Mouse (Mus musculus) hindbrain, embryonic 16.5 days (tissue): Measurements from ENCODE around the gene Pgghg. TPM values are rescaled to one million over a fixed set of nuclear protein-coding genes. Genes with fewer than 3 reads are reported as not detected.
A peak's percentile ranks its signal among the peaks of the same experiment; 100 is the strongest.

Experiments used
- ATAC-seq: fragments of 200-750 bp; cut with Nextera tagmentation; 2 replicates; pipeline ENCODE4 v1.8.0; 2017; ENCODE audit warnings: moderate TSS enrichment, moderate library complexity
- H3K27ac ChIP-seq: fragments of 300-500 bp; sonication (generic); 2 replicates; pipeline ENCODE4 v1.5.1; 2014; ENCODE audit warnings: low read depth, mild to moderate bottlenecking, control low read depth, low read length, moderate library complexity
- H3K27me3 ChIP-seq: fragments of 300-500 bp; sonication (generic); replicated peaks from 2 replicates; pipeline ENCODE4 v1.6.1; 2014; ENCODE audit warnings: low read length; ENCODE audit not compliant: control insufficient read depth, insufficient read depth
- H3K36me3 ChIP-seq: fragments of 300-500 bp; sonication (generic); 2 replicates; pipeline ENCODE4 v1.6.1; 2014; ENCODE audit warnings: mild to moderate bottlenecking, low read length, moderate library complexity, mixed read lengths; ENCODE audit not compliant: control insufficient read depth, insufficient read depth
- H3K4me1 ChIP-seq: fragments of 300-500 bp; sonication (generic); 2 replicates; pipeline ENCODE4 v1.6.1; 2014; ENCODE audit warnings: low read depth, low read length; ENCODE audit not compliant: control insufficient read depth, insufficient read depth
- H3K4me2 ChIP-seq: fragments of 300-500 bp; sonication (generic); 2 replicates; pipeline ENCODE4 v1.6.1; 2014; ENCODE audit warnings: mild to moderate bottlenecking, low read length, control low read depth, moderate library complexity
- H3K4me3 ChIP-seq: fragments of 300-500 bp; sonication (generic); 2 replicates; pipeline ENCODE4 v1.5.1; 2014; ENCODE audit warnings: mild to moderate bottlenecking, low read length, control low read depth, moderate library complexity
- H3K9ac ChIP-seq: fragments of 300-500 bp; sonication (generic); 2 replicates; pipeline ENCODE4 v1.6.1; 2014; ENCODE audit warnings: low read depth, mild to moderate bottlenecking, control low read depth, low read length, moderate library complexity
- H3K9me3 ChIP-seq: fragments of 300-500 bp; sonication (generic); 2 replicates; pipeline ENCODE4 v1.6.1; 2014; ENCODE audit warnings: mild to moderate bottlenecking, low read length, moderate library complexity; ENCODE audit not compliant: control insufficient read depth
- WGBS: fragments of 180-500 bp; shearing (Covaris S2); extraction: QIAGEN DNeasy Blood & Tissue Kit; methylation state at CpG from one replicate; pipeline ENCODE4 v1.1.7; 2014; 5-methylcytosine and 5-hydroxymethylcytosine counted together
- polyA plus RNA-seq: library from polyadenylated mRNA; unstranded; fragments of >200 nt; fragmentation: Nextera tagmentation; extraction: Ambion mirVana; gene quantifications from 2 replicates; pipeline ENCODE4 v1.2.1, GENCODE M21; 2015

The Pgghg gene
- polyA plus RNA-seq, result 8.3 and 10.4 TPM in 2 replicates

DNA sequence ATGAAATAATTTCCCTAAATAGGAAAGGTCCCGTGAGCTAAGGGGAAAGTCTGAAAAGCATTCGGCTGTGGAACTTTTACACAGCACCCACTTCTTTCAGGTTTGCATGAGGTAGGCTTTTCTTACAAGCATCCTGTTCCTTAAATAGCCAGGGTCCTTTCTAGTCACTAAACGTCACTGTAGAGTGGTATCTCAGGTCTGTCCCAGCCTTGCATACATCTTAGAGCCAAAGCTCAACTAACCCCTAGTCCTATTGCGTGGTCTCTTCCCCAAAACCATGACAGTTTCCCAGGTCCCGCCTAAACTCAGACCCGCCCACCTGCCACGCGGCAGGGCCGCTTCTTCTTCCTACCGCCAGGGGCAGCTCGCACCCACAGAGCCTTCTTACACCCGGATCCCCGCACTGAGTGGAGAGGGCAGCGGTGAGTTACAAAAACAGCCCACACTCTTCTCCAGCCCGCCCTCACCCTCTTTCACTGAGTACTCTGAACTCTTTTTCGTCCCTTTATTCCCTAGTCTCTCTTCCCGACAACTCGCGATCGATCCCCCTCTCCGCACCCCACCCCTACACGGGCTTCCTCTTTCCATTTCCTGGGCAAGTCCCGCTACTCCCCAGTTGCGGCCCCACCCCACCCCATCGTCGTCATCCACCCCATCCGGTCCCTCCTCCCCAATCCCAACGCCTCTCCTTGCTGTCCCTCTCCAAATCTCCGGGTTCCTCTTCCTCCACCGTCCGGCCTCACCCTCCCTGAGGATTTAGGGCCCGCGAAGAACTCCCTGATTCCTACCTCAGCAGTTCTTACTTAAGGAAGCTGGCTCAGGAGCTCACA lies at the start of gene Pgghg:
Gene Pgghg, plus strand, starts transcription at position 170 of the 830 bp plus-strand sequence.
- Histone ChIP-seq H3K4me2 (peak within 1 kb of the TSS; percentile 61), H3K4me1 (no peaks in the 10 kb centered on the region; the same call in 1 of the 2 replicates), H3K27me3 (no peaks in the 10 kb centered on the region), H3K27ac (peak within 1 kb of the TSS; percentile 69), H3K4me3 (peak within 1 kb of the TSS; percentile 45), H3K9ac (peak within 1 kb of the TSS; percentile 51), H3K36me3 (no peaks in the 10 kb centered on the region), H3K9me3 (no peaks in the 10 kb centered on the region)
- ATAC-seq, result peak; percentile 91
- WGBS, result 3% methylated on average over 33 of the region's 33 CpGs

- 87% methylated on average over 7 of the region's 7 CpGs for WGBS
- no peak for ATAC-seq
- peaks cover 53% of the 10 kb centered on the region for H3K36me3 ChIP-seq
Observed at GRCm38 (mm10) chr7:140894031-140894430, 47.2 kb upstream of the Pgghg start.

GRCm38 (mm10) chr7:140894611-140895010 lies 46.6 kb upstream of the Pgghg start:
- H3K27ac ChIP-seq, result no peak overlapping the region
- peaks cover 51% of the 10 kb centered on the region for H3K36me3 ChIP-seq
- 96% methylated on average over 3 of the region's 3 CpGs for WGBS
- H3K4me2 ChIP-seq, result no peak overlapping the region
- H3K9me3 ChIP-seq, result no peaks in the 10 kb centered on the region
- H3K4me3 ChIP-seq, result no peak overlapping the region
- no peak for ATAC-seq
- no peak overlapping the region for H3K9ac ChIP-seq
- H3K27me3 ChIP-seq, result no peaks in the 10 kb centered on the region
- H3K4me1 ChIP-seq, result no peaks in the 10 kb centered on the region

More at GRCm38 (mm10) chr7:140894031-140894430, 47.2 kb upstream of the Pgghg start:
- no peak overlapping the region for H3K27ac ChIP-seq
- no peaks in the 10 kb centered on the region for H3K27me3 ChIP-seq
- H3K4me1 ChIP-seq, result no peaks in the 10 kb centered on the region
- H3K9ac ChIP-seq, result no peak overlapping the region
- no peak overlapping the region for H3K4me3 ChIP-seq
- no peak overlapping the region for H3K4me2 ChIP-seq
- H3K9me3 ChIP-seq, result no peaks in the 10 kb centered on the region

DNA sequence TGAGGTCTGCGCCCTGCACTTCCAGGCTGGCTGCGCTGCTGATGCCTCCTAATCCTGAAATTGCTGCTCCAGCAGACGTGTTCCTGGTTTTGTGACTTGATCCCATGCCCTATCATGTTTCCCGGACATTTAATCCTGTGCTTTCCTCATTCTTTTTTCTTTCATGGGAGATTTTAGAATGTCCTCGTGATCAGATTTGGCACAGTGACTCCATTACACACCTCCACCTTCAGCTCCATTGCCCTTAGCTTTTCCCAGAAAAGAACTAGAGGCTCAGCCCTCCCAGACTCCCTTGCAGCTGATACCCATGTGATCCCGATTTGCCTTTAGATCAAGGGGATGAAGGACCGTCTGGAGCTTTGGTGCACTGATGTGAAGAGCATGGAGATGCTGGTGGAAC lies 43.3 kb upstream of the Pgghg start:
- no peak overlapping the region for H3K9ac ChIP-seq
- H3K27ac ChIP-seq, result no peak overlapping the region
- no peaks in the 10 kb centered on the region for H3K9me3 ChIP-seq
- H3K4me1 ChIP-seq, result no peaks in the 10 kb centered on the region
- no peak overlapping the region for H3K4me3 ChIP-seq
- H3K36me3 ChIP-seq, result peaks cover 35% of the 10 kb centered on the region
- WGBS, result 88% methylated on average over 7 of the region's 7 CpGs
- ATAC-seq, result no peak
- H3K4me2 ChIP-seq, result no peak overlapping the region
- H3K27me3 ChIP-seq, result no peaks in the 10 kb centered on the region

DNA sequence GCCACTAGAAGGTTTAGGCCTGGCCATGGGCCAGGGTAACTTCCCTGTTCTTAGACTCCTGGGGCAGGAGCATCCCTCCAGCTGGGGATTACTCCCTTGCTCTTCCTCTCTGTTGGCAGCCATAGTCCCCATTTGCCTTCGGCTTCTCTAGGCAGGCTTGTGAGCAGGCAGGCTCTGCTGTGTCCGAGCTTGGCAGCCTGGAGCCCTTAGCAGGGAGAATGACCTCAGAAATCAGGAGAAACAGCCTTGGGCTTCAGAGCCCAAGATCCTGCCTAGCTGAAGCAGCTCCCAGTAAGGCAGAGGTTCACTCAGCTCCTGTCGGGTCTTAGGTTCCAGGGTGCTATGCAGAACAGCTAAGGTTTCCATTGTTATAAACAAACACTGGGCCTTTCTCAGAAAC lies 42.1 kb upstream of the Pgghg start:
- ATAC-seq, result no peak
- H3K4me1 ChIP-seq, result no peaks in the 10 kb centered on the region
- no peak overlapping the region for H3K4me3 ChIP-seq
- no peak overlapping the region for H3K9ac ChIP-seq
- H3K4me2 ChIP-seq, result no peak overlapping the region
- H3K27ac ChIP-seq, result no peak overlapping the region
- H3K36me3 ChIP-seq, result peaks cover 29% of the 10 kb centered on the region
- no peaks in the 10 kb centered on the region for H3K9me3 ChIP-seq
- no peaks in the 10 kb centered on the region for H3K27me3 ChIP-seq
- 73% methylated on average over 3 of the region's 3 CpGs for WGBS

- Histone ChIP-seq H3K27ac (no peak within 1 kb of the TSS), H3K9me3 (no peaks in the 10 kb centered on the region), H3K36me3 (peaks cover 22% of the 10 kb centered on the region), H3K4me1 (no peaks in the 10 kb centered on the region), H3K27me3 (no peaks in the 10 kb centered on the region), H3K9ac (no peak within 1 kb of the TSS), H3K4me3 (no peak within 1 kb of the TSS), H3K4me2 (no peak within 1 kb of the TSS)
- ATAC-seq, result no peak
- WGBS, result 78% methylated on average over 10 of the region's 10 CpGs
Observed at GRCm38 (mm10) chr7:140900220-140900619, 41.0 kb upstream of the Pgghg start, which contains the start of gene Cox8b. TSS of gene Cox8b (minus strand) at chr7:140900446.

DNA sequence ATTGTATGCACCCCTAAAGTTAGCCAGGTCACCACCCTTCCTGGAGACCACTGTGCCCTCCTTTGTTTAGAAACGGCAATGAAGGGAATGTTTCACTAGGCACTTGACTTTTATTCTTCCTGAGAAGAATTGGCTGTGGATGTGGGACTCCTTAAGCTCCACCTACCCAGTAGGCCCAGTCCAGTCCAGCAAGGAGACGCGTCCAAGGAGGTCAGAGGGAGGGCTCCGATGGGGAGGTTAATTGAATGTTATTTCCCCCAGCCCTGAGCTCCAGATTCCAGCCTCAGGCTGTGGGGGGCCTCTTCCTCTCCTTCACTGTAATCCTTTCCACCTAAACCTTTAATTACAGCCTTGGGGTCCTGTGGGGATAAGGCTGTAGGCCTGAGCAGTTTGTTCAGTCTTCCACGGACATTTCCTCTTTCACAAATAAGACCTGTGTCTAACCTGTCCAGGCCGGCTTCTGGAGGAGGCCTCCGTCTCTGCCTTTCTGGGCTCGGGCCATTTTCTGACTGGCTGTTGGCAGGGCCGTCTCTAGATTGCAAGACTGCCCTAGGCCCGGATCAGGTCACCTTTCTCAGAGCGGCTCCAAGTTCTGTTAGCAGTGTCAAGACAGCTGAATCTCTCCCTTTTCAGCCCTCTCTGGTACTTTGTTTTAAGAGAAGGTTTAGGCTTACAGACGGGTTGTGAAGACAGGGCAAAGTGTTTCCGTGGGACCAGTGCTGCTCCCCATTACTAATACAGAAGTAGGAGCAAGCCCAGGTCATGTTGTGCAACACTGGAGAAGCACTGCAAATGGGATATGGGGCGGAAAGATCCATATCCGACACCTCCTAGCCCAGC lies 38.9 kb upstream of the Pgghg start:
- no peak overlapping the region for H3K4me3 ChIP-seq
- no peak overlapping the region for H3K9ac ChIP-seq
- no peaks in the 10 kb centered on the region for H3K4me1 ChIP-seq
- H3K4me2 ChIP-seq, result no peak overlapping the region
- 81% methylated on average over 15 of the region's 15 CpGs for WGBS
- H3K27ac ChIP-seq, result no peak overlapping the region
- ATAC-seq, result no peak
- peaks cover 18% of the 10 kb centered on the region for H3K36me3 ChIP-seq
- H3K27me3 ChIP-seq, result no peaks in the 10 kb centered on the region
- no peaks in the 10 kb centered on the region for H3K9me3 ChIP-seq

- Histone ChIP-seq H3K27ac (no peak overlapping the region), H3K4me1 (no peaks in the 10 kb centered on the region), H3K4me3 (no peak overlapping the region), H3K36me3 (peaks cover 9% of the 10 kb centered on the region), H3K4me2 (no peak overlapping the region), H3K9me3 (no peaks in the 10 kb centered on the region), H3K27me3 (no peaks in the 10 kb centered on the region), H3K9ac (peak overlapping the region; percentile 36; the same call in 1 of the 2 replicates)
- 25% methylated on average over 13 of the region's 13 CpGs for WGBS
- peak; percentile 37 for ATAC-seq
Observed at GRCm38 (mm10) chr7:140903212-140903611, 38.0 kb upstream of the Pgghg start.

GRCm38 (mm10) chr7:140905642-140906081 lies 35.5 kb upstream of the Pgghg start:
- H3K9me3 ChIP-seq, result no peaks in the 10 kb centered on the region
- no peak overlapping the region for H3K9ac ChIP-seq
- ATAC-seq, result no peak
- H3K27me3 ChIP-seq, result peaks cover 2% of the 10 kb centered on the region; the same call in 1 of the 2 replicates
- no peak overlapping the region for H3K27ac ChIP-seq
- H3K36me3 ChIP-seq, result no peaks in the 10 kb centered on the region
- no peak overlapping the region for H3K4me3 ChIP-seq
- H3K4me2 ChIP-seq, result no peak overlapping the region
- WGBS, result 84% methylated on average over 2 of the region's 2 CpGs
- H3K4me1 ChIP-seq, result peaks cover 5% of the 10 kb centered on the region
